Comparison of ENCODE assay signal across 29 mouse cellular contexts in genomic region chr5:25254491-25254890, GRCm38 (mm10). TPM values are rescaled to one million over a fixed set of nuclear protein-coding genes. Genes with fewer than 3 reads are reported as not detected.
DNase-seq lines count a peak whose midpoint lies in the region; ATAC-seq lines count a peak whose summit lies in the region.
"Had no signal": no experiment of that assay in that cellular context is flagged by ENCODE, and none has a peak within 500 bp of the region (broad histone marks: within the 10 kb centered on the region; RNA-seq: fewer than 3 reads in every experiment).

No protein-coding gene starts in this region.

- no peaks in the 10 kb centered on the region for H3K27me3 ChIP-seq in heart, embryonic 10.5 days (ENCODE audit: insufficient read depth, poor library complexity, severe bottlenecking)
- no peaks in the 10 kb centered on the region for H3K27me3 ChIP-seq in kidney, embryonic 16.5 days (ENCODE audit: insufficient read depth, low read length)
- no peaks in the 10 kb centered on the region for H3K27me3 ChIP-seq in midbrain, embryonic 11.5 days (ENCODE audit: control insufficient read depth, insufficient read depth, low read length)
- no peaks in the 10 kb centered on the region for H3K27me3 ChIP-seq in midbrain, embryonic 14.5 days (ENCODE audit: control insufficient read depth, insufficient read depth, low read length)
- H3K27me3 ChIP-seq: CH12.LX; embryonic facial prominence, embryonic 12.5 days; forebrain, embryonic 13.5 days; Patski had no signal

- no peak overlapping the region for H3K9ac ChIP-seq in kidney, embryonic 16.5 days (replicated peaks; ENCODE audit: low read length)
- H3K9ac ChIP-seq in midbrain, embryonic 11.5 days (ENCODE audit: low read length): no peak overlapping the region
- no peak overlapping the region for H3K9ac ChIP-seq in midbrain, embryonic 14.5 days (replicated peaks; ENCODE audit: low read length)
- H3K9ac ChIP-seq: embryonic facial prominence, embryonic 12.5 days; forebrain, embryonic 13.5 days had no signal

- peak; percentile 61 for DNase-seq in heart, embryonic 10.5 days (ENCODE audit: low spot score)
- DNase-seq in heart, postnatal 14 days: no peak
- DNase-seq in kidney, adult 9 months: peak; percentile 22
- DNase-seq in kidney, postnatal 10 days: no peak
- no peak for DNase-seq in kidney, adult 11 months
- DNase-seq in midbrain, embryonic 11.5 days (ENCODE audit: low spot score, missing footprints): peak; percentile 53
- DNase-seq in midbrain, embryonic 14.5 days: no peak
- DNase-seq: adrenal gland, adult 8-10 months; adrenal gland, postnatal 14 days; adrenal gland, postnatal 36 days; B cell, adult 2 months; cerebellum, adult 11-12 months; cerebellum, adult 2 months; cerebellum, adult 9-10 months; cerebellum, postnatal 10 days; cerebellum, postnatal 25 days had no signal

- H3K9me3 ChIP-seq in heart, embryonic 10.5 days: no peaks in the 10 kb centered on the region
- H3K9me3 ChIP-seq in kidney, embryonic 16.5 days (ENCODE audit: low read length): no peaks in the 10 kb centered on the region
- H3K9me3 ChIP-seq in midbrain, embryonic 11.5 days (ENCODE audit: control insufficient read depth, low read length): no peaks in the 10 kb centered on the region
- H3K9me3 ChIP-seq in midbrain, embryonic 14.5 days (ENCODE audit: control insufficient read depth, low read length): no peaks in the 10 kb centered on the region
- H3K9me3 ChIP-seq: embryonic facial prominence, embryonic 10.5 days; embryonic facial prominence, embryonic 12.5 days; forebrain, embryonic 13.5 days; G1E had no signal

- peaks cover 82% of the 10 kb centered on the region for H3K36me3 ChIP-seq in heart, embryonic 10.5 days
- peaks cover 46% of the 10 kb centered on the region for H3K36me3 ChIP-seq in kidney, embryonic 16.5 days (ENCODE audit: insufficient read depth, low read length)
- peaks cover 17% of the 10 kb centered on the region for H3K36me3 ChIP-seq in midbrain, embryonic 11.5 days (ENCODE audit: control insufficient read depth, insufficient read depth, low read length)
- peaks cover 97% of the 10 kb centered on the region for H3K36me3 ChIP-seq in midbrain, embryonic 14.5 days (ENCODE audit: control insufficient read depth, insufficient read depth, low read length)
- H3K36me3 ChIP-seq: G1E had no signal

- WGBS in heart, embryonic 10.5 days: 84% methylated on average over 4 of the region's 4 CpGs
- 93% methylated on average over 4 of the region's 4 CpGs for WGBS in kidney, embryonic 16.5 days
- WGBS in midbrain, embryonic 11.5 days: 94% methylated on average over 4 of the region's 4 CpGs
- 95% methylated on average over 4 of the region's 4 CpGs for WGBS in midbrain, embryonic 14.5 days

- H3K4me1 ChIP-seq in heart, embryonic 10.5 days: no peaks in the 10 kb centered on the region; the same call in 1 of the 2 replicates
- peaks cover 6% of the 10 kb centered on the region for H3K4me1 ChIP-seq in kidney, embryonic 16.5 days (ENCODE audit: insufficient read depth, low read length)
- H3K4me1 ChIP-seq in midbrain, embryonic 11.5 days (ENCODE audit: control insufficient read depth, insufficient read depth, low read length): no peaks in the 10 kb centered on the region
- H3K4me1 ChIP-seq in midbrain, embryonic 14.5 days (ENCODE audit: control insufficient read depth, insufficient read depth, low read length): no peaks in the 10 kb centered on the region
- H3K4me1 ChIP-seq: embryonic facial prominence, embryonic 10.5 days; embryonic facial prominence, embryonic 12.5 days; forebrain, embryonic 13.5 days had no signal

- H3K4me2 ChIP-seq in kidney, embryonic 16.5 days (replicated peaks; ENCODE audit: low read depth, low read length): no peak overlapping the region
- H3K4me2 ChIP-seq in midbrain, embryonic 11.5 days: no peak overlapping the region
- no peak overlapping the region for H3K4me2 ChIP-seq in midbrain, embryonic 14.5 days (ENCODE audit: low read length)
- H3K4me2 ChIP-seq: embryonic facial prominence, embryonic 12.5 days; forebrain, embryonic 13.5 days had no signal

- intact Hi-C loops in heart, postnatal 14 days (cut with DNase I): no loop called here

- no peak overlapping the region for H3K4me3 ChIP-seq in heart, embryonic 10.5 days
- H3K4me3 ChIP-seq in kidney, embryonic 16.5 days (ENCODE audit: low read length): no peak overlapping the region
- H3K4me3 ChIP-seq in midbrain, embryonic 11.5 days (ENCODE audit: low read depth, low read length): no peak overlapping the region
- no peak overlapping the region for H3K4me3 ChIP-seq in midbrain, embryonic 14.5 days (replicated peaks; ENCODE audit: low read depth, low read length)
- H3K4me3 ChIP-seq: embryonic facial prominence, embryonic 10.5 days; embryonic facial prominence, embryonic 12.5 days; forebrain, embryonic 13.5 days had no signal

- no peak overlapping the region for H3K27ac ChIP-seq in heart, embryonic 10.5 days
- 0 out of 2 replicates have a peak overlapping the region, but pooled peaks have one; percentile 85 for H3K27ac ChIP-seq in kidney, embryonic 16.5 days (ENCODE audit: low read length)
- H3K27ac ChIP-seq in midbrain, embryonic 11.5 days (ENCODE audit: low read depth, low read length): no peak overlapping the region
- no peak overlapping the region for H3K27ac ChIP-seq in midbrain, embryonic 14.5 days (replicated peaks; ENCODE audit: low read depth, low read length)
- H3K27ac ChIP-seq: embryonic facial prominence, embryonic 10.5 days; embryonic facial prominence, embryonic 12.5 days; forebrain, embryonic 13.5 days had no signal

- no peak for ATAC-seq in kidney, embryonic 16.5 days (ENCODE audit: low FRiP score, low TSS enrichment)
- no peak for ATAC-seq in midbrain, embryonic 11.5 days (ENCODE audit: low FRiP score)
- no peak for ATAC-seq in midbrain, embryonic 14.5 days (ENCODE audit: low FRiP score, low TSS enrichment)
- ATAC-seq: activated CD4-positive, CD25-positive, alpha-beta regulatory T cell, adult 4 months; CD4-positive, CD25-positive, alpha-beta regulatory T cell, adult 4 months; forebrain, embryonic 13.5 days; Patski had no signal

RNA-seq across cellular contexts. Expression of gene E130116L18Rik, which starts 31.5 kb away (rescaled TPM):
- polyA plus RNA-seq in heart, embryonic 10.5 days (2016; fragmentation: Nextera tagmentation; extraction: Ambion mirVana): not detected in 2 replicates
- total RNA-seq in heart, postnatal 14 days (2021): not detected
- not detected in 2 replicates for polyA plus RNA-seq in kidney, embryonic 16.5 days (2015; fragmentation: Nextera tagmentation; extraction: Ambion mirVana)
- not detected in 2 replicates for polyA plus RNA-seq in midbrain, embryonic 11.5 days (2014; fragmentation: Nextera tagmentation; extraction: Ambion mirVana)
- polyA plus RNA-seq in midbrain, embryonic 14.5 days (2014; fragmentation: Nextera tagmentation; extraction: Ambion mirVana): not detected in 2 replicates
- total RNA-seq: adrenal gland, adult 18-20 months; adrenal gland, adult 8-10 months; adrenal gland, postnatal 14 days; adrenal gland, postnatal 36 days; CH12.LX; G1E had no signal
- polyA plus RNA-seq: activated CD4-positive, CD25-positive, alpha-beta regulatory T cell, adult 4 months; CD4-positive, CD25-positive, alpha-beta regulatory T cell, adult 4 months; cerebellum, adult 2 months; cortical plate, adult 2 months; embryonic facial prominence, embryonic 12.5 days; embryonic facial prominence, embryonic 14.5 days; forebrain, embryonic 11.5 days; forebrain, embryonic 13.5 days; G1E had no signal

RNA-seq across cellular contexts. Expression of gene Galnt11, which starts 32.8 kb away (rescaled TPM):
- 36.1 and 37.7 TPM in 2 replicates for polyA plus RNA-seq in heart, embryonic 10.5 days (2016; fragmentation: Nextera tagmentation; extraction: Ambion mirVana)
- 10 to 100 TPM; 24.5 TPM for total RNA-seq in heart, postnatal 14 days (2021)
- polyA plus RNA-seq in kidney, embryonic 16.5 days (2015; fragmentation: Nextera tagmentation; extraction: Ambion mirVana): 107 and 123 TPM in 2 replicates
- 40.3 and 41.3 TPM in 2 replicates for polyA plus RNA-seq in midbrain, embryonic 11.5 days (2014; fragmentation: Nextera tagmentation; extraction: Ambion mirVana)
- polyA plus RNA-seq in midbrain, embryonic 14.5 days (2014; fragmentation: Nextera tagmentation; extraction: Ambion mirVana): 42.5 and 50.0 TPM in 2 replicates
- polyA plus RNA-seq: G1E had no signal

Comparison
In these comparisons a context has a peak if more than half of its experiments do, and no peak if none do; other contexts are left out.
1. DNase-seq: peak in heart, embryonic 10.5 days (single experiment), kidney, adult 9 months (single experiment) and midbrain, embryonic 11.5 days (single experiment); none in heart, postnatal 14 days (0 of 2), kidney, postnatal 10 days (single experiment), kidney, adult 11 months (single experiment) and midbrain, embryonic 14.5 days (single experiment).